Mouse (Mus musculus) olfactory bulb, adult 2 months (tissue): ENCODE measurements around the gene Immp2l.

ENCODE experiments used
- CTCF ChIP-seq: fragments of 200-500 bp; IDR thresholded peaks from 2 replicates; pipeline ENCODE4 v1.5.1; 2012; ENCODE audit warnings: low read depth, mild to moderate bottlenecking, low read length, moderate library complexity; ENCODE audit not compliant: insufficient read depth
- POLR2A ChIP-seq: fragments of 200-500 bp; IDR thresholded peaks from 2 replicates; pipeline ENCODE4 v1.6.1; 2012; ENCODE audit warnings: mild to moderate bottlenecking, low read depth, low read length, moderate library complexity; ENCODE audit not compliant: insufficient read depth

- TF ChIP-seq CTCF (no peak), POLR2A (no peak)
Measured at GRCm38 (mm10) chr12:41682141-41682540, 658.3 kb downstream of the Immp2l start.
